Mouse (Mus musculus): Measurements from ENCODE around the gene Pnmt. TPM values are rescaled to one million over a fixed set of nuclear protein-coding genes. Genes with fewer than 3 reads are reported as not detected.
A peak's percentile ranks its signal among the peaks of the same experiment; 100 is the strongest.

Pnmt gene
- polyA plus RNA-seq, 1 experiment from 2014 or later: 0.62 TPM

- Histone ChIP-seq H3K9me3 (ENCODE audit: control insufficient read depth, low read length) (no peaks in the 10 kb centered on the region), H3K9ac (replicated peaks; ENCODE audit: low read length) (no peak overlapping the region), H3K27me3 (ENCODE audit: control insufficient read depth, insufficient read depth, low read length) (peaks cover 66% of the 10 kb centered on the region), H3K4me2 (ENCODE audit: low read length) (no peak overlapping the region), H3K4me1 (ENCODE audit: control insufficient read depth, insufficient read depth, low read length) (peaks cover 13% of the 10 kb centered on the region), H3K4me3 (replicated peaks; ENCODE audit: low read depth, low read length) (no peak overlapping the region), H3K36me3 (ENCODE audit: control insufficient read depth, insufficient read depth, low read length) (no peaks in the 10 kb centered on the region), H3K27ac (replicated peaks; ENCODE audit: low read depth, low read length) (no peak overlapping the region)
- 5% methylated on average over 9 of the region's 9 CpGs for WGBS
- ATAC-seq (ENCODE audit: low FRiP score, low TSS enrichment) (no peak), DNase-seq (no peak)
These were observed 40.1 kb upstream of the Pnmt start for GRCm38 (mm10) chr11:98346168-98346567.

DNA sequence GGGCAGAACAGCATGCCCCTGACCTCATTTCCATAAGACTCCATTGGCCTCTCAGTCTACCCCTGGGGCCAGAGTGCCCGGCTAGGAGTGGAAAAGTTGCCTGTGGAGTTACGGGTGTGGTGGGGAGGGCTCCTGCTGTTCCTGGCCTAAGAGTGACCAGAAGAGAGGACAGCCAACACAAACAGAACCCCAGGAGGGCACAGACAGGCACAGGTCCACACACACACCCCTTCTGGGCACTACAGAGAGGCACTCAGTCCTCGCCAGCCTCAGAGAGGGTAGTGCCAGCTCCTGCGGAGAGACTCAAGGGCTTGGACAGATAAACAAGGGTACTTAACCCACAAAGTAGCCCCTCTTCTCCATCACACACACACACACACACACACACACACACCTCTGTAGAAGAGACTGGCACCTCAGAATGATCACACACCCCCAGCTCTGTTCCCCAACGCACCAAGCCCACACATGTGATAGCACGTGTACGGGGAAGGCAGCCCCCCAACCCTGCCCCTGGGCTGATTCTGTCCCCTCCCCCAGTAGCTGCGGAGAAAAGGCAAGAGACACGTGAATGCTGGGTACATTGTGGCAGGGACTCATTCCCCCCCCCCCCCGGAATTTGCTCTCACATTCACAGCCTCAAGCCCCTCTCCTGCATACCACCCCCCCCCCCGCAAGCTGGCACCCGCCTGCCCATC is 38.7 kb upstream of the Pnmt start:
- WGBS: 6% methylated on average over 10 of the region's 12 CpGs
- no peak for ATAC-seq (ENCODE audit: low FRiP score, low TSS enrichment)
- no peak for DNase-seq

GRCm38 (mm10) chr11:98348083-98348961 is 37.9 kb upstream of the Pnmt start, which contains the start of gene Ppp1r1b:
Ppp1r1b (plus strand) TSS chr11:98348404.
- H3K27ac ChIP-seq (replicated peaks; ENCODE audit: low read depth, low read length): no peak within 1 kb of the TSS
- H3K9me3 ChIP-seq (ENCODE audit: control insufficient read depth, low read length): no peaks in the 10 kb centered on the region
- H3K4me1 ChIP-seq (ENCODE audit: control insufficient read depth, insufficient read depth, low read length): peaks cover 5% of the 10 kb centered on the region
- peak within 1 kb of the TSS; percentile 43 for H3K4me3 ChIP-seq (replicated peaks; ENCODE audit: low read depth, low read length)
- H3K36me3 ChIP-seq (ENCODE audit: control insufficient read depth, insufficient read depth, low read length): no peaks in the 10 kb centered on the region
- under 1% methylated on average over 55 of the region's 55 CpGs for WGBS
- H3K9ac ChIP-seq (replicated peaks; ENCODE audit: low read length): peak within 1 kb of the TSS; percentile 34
- peaks cover 68% of the 10 kb centered on the region for H3K27me3 ChIP-seq (ENCODE audit: control insufficient read depth, insufficient read depth, low read length)
- DNase-seq: peak; percentile 73
- ATAC-seq (ENCODE audit: low FRiP score, low TSS enrichment): peak; percentile 53; the same call in 1 of the 2 replicates
- peak within 1 kb of the TSS; percentile 74 for H3K4me2 ChIP-seq (ENCODE audit: low read length)

More for the DNA sequence above, 38.7 kb upstream of the Pnmt start:
- Histone ChIP-seq H3K9me3 (ENCODE audit: control insufficient read depth, low read length) (no peaks in the 10 kb centered on the region), H3K4me1 (ENCODE audit: control insufficient read depth, insufficient read depth, low read length) (peaks cover 5% of the 10 kb centered on the region), H3K27ac (replicated peaks; ENCODE audit: low read depth, low read length) (no peak overlapping the region), H3K4me3 (replicated peaks; ENCODE audit: low read depth, low read length) (peak overlapping the region; percentile 43), H3K36me3 (ENCODE audit: control insufficient read depth, insufficient read depth, low read length) (no peaks in the 10 kb centered on the region), H3K9ac (replicated peaks; ENCODE audit: low read length) (no peak overlapping the region), H3K27me3 (ENCODE audit: control insufficient read depth, insufficient read depth, low read length) (peaks cover 66% of the 10 kb centered on the region), H3K4me2 (ENCODE audit: low read length) (peak overlapping the region; percentile 74)

GRCm38 (mm10) chr11:98349308-98349707 is 36.9 kb upstream of the Pnmt start:
- peak overlapping the region; percentile 43 for H3K4me3 ChIP-seq (replicated peaks; ENCODE audit: low read depth, low read length)
- peaks cover 68% of the 10 kb centered on the region for H3K27me3 ChIP-seq (ENCODE audit: control insufficient read depth, insufficient read depth, low read length)
- H3K4me1 ChIP-seq (ENCODE audit: control insufficient read depth, insufficient read depth, low read length): peaks cover 5% of the 10 kb centered on the region
- no peaks in the 10 kb centered on the region for H3K36me3 ChIP-seq (ENCODE audit: control insufficient read depth, insufficient read depth, low read length)
- no peaks in the 10 kb centered on the region for H3K9me3 ChIP-seq (ENCODE audit: control insufficient read depth, low read length)
- H3K9ac ChIP-seq (replicated peaks; ENCODE audit: low read length): no peak overlapping the region
- H3K27ac ChIP-seq (replicated peaks; ENCODE audit: low read depth, low read length): no peak overlapping the region
- ATAC-seq (ENCODE audit: low FRiP score, low TSS enrichment) (no peak), DNase-seq (no peak)
- 2% methylated on average over 9 of the region's 9 CpGs for WGBS
- H3K4me2 ChIP-seq (ENCODE audit: low read length): peak overlapping the region; percentile 74

GRCm38 (mm10) chr11:98352272-98352990 is 33.8 kb upstream of the Pnmt start:
- no peak for ATAC-seq (ENCODE audit: low FRiP score, low TSS enrichment)
- peaks cover 5% of the 10 kb centered on the region for H3K4me1 ChIP-seq (ENCODE audit: control insufficient read depth, insufficient read depth, low read length)
- peaks cover 52% of the 10 kb centered on the region for H3K27me3 ChIP-seq (ENCODE audit: control insufficient read depth, insufficient read depth, low read length)
- H3K4me2 ChIP-seq (ENCODE audit: low read length): no peak overlapping the region
- no peak overlapping the region for H3K4me3 ChIP-seq (replicated peaks; ENCODE audit: low read depth, low read length)
- no peak for DNase-seq
- H3K9ac ChIP-seq (replicated peaks; ENCODE audit: low read length): no peak overlapping the region
- 77% methylated on average over 18 of the region's 18 CpGs for WGBS
- no peak overlapping the region for H3K27ac ChIP-seq (replicated peaks; ENCODE audit: low read depth, low read length)
- no peaks in the 10 kb centered on the region for H3K36me3 ChIP-seq (ENCODE audit: control insufficient read depth, insufficient read depth, low read length)
- H3K9me3 ChIP-seq (ENCODE audit: control insufficient read depth, low read length): no peaks in the 10 kb centered on the region

DNA sequence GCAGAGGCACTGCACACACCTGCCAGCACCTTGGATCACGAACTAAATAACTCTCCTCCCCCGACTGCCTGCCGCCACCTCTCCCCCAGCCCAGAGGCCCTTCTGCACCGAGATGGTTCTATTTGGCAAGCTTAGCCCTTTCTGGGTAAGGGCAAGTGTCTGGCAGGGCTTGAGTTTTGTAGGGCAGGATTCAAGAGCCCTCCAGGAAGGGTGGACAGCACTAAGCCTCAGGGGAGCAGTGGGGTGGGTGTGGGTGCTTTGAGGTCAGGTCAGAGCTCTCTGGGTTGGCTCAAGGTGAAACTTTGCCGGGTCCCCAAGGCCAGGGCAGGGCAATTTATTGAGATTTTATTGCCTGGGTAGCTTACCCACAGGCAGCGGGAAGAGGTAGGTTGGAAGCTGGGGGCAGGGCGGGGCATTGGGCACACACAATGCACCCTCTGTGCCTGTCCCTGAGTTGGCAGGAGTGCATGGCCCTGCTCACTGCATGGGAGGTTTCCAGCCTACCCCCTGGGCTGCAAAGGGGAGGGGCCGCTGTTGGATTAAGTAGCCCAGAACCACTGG is 32.5 kb upstream of the Pnmt start:
- H3K36me3 ChIP-seq (ENCODE audit: control insufficient read depth, insufficient read depth, low read length): no peaks in the 10 kb centered on the region
- WGBS: 38% methylated on average over 8 of the region's 8 CpGs
- no peak for ATAC-seq (ENCODE audit: low FRiP score, low TSS enrichment)
- H3K9me3 ChIP-seq (ENCODE audit: control insufficient read depth, low read length): no peaks in the 10 kb centered on the region
- no peak overlapping the region for H3K4me2 ChIP-seq (ENCODE audit: low read length)
- H3K4me3 ChIP-seq (replicated peaks; ENCODE audit: low read depth, low read length): no peak overlapping the region
- peaks cover 39% of the 10 kb centered on the region for H3K27me3 ChIP-seq (ENCODE audit: control insufficient read depth, insufficient read depth, low read length)
- no peak overlapping the region for H3K9ac ChIP-seq (replicated peaks; ENCODE audit: low read length)
- no peak overlapping the region for H3K27ac ChIP-seq (replicated peaks; ENCODE audit: low read depth, low read length)
- 0 out of 2 replicates have a peak, but pooled peaks cover 3% of the 10 kb centered on the region for H3K4me1 ChIP-seq (ENCODE audit: control insufficient read depth, insufficient read depth, low read length)
- DNase-seq: no peak

DNA sequence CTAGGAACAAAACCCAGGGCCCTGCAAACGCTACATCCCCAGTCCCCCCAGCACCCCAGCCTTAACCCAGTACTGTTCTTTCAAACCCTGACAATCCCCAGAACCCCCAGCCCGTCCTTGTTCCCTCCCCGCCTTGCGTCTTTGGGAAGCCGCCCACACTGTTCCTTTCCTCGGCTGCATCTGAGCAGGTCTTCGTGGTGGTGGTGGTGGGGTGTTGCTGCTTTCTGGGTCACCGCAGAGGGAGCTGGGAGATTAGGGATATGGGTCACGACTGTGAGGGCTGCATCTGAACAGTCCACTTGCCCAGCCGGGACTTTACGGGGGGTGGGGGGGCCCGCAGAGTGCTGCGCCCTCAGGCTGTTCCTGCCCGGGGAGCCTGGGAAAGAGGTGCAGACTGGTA is 31.8 kb upstream of the Pnmt start:
- Histone ChIP-seq H3K9ac (replicated peaks; ENCODE audit: low read length) (no peak overlapping the region), H3K4me1 (ENCODE audit: control insufficient read depth, insufficient read depth, low read length) (peaks cover 9% of the 10 kb centered on the region), H3K36me3 (ENCODE audit: control insufficient read depth, insufficient read depth, low read length) (no peaks in the 10 kb centered on the region), H3K4me2 (ENCODE audit: low read length) (no peak overlapping the region), H3K27ac (replicated peaks; ENCODE audit: low read depth, low read length) (no peak overlapping the region), H3K9me3 (ENCODE audit: control insufficient read depth, low read length) (no peaks in the 10 kb centered on the region), H3K27me3 (ENCODE audit: control insufficient read depth, insufficient read depth, low read length) (peaks cover 32% of the 10 kb centered on the region), H3K4me3 (replicated peaks; ENCODE audit: low read depth, low read length) (no peak overlapping the region)
- 63% methylated on average over 14 of the region's 14 CpGs for WGBS
- DNase-seq: no peak
- ATAC-seq (ENCODE audit: low FRiP score, low TSS enrichment): no peak

DNA sequence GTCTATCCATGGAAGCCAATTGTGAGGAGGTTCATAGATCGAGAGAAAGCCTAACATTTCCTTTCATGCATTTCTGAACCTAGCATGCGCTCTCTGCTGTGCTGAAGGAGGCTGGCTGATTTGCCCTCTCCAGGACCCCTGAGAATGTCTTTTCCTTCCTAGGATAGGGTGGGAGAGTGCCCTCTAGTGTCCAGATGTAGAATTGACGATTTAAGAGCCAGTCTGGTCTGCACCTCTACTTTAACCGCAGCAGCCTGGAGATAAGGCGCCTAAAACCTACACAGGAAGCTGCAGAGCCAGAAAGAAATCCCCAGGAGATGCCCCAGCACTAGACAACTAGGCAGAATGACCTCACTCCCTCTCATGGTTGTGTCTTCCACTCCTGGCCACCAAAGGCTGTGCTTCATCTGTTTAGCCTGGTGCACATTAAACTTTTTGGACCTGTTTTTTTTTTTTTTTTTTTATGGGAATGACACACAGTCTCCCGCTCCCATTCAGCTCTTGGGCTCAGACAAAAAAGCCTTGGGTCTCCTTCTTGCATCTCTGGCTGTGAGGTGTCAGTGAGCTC is 30.4 kb upstream of the Pnmt start:
- Histone ChIP-seq H3K4me1 (ENCODE audit: control insufficient read depth, insufficient read depth, low read length) (peaks cover 20% of the 10 kb centered on the region), H3K9me3 (ENCODE audit: control insufficient read depth, low read length) (no peaks in the 10 kb centered on the region), H3K4me2 (ENCODE audit: low read length) (no peak overlapping the region), H3K27me3 (ENCODE audit: control insufficient read depth, insufficient read depth, low read length) (peaks cover 18% of the 10 kb centered on the region), H3K4me3 (replicated peaks; ENCODE audit: low read depth, low read length) (no peak overlapping the region), H3K9ac (replicated peaks; ENCODE audit: low read length) (no peak overlapping the region), H3K36me3 (ENCODE audit: control insufficient read depth, insufficient read depth, low read length) (no peaks in the 10 kb centered on the region), H3K27ac (replicated peaks; ENCODE audit: low read depth, low read length) (no peak overlapping the region)
- no peak for ATAC-seq (ENCODE audit: low FRiP score, low TSS enrichment)
- DNase-seq: peak; percentile 90
- 8% methylated on average over 6 of the region's 6 CpGs for WGBS

Data from midbrain, embryonic 14.5 days (tissue).